Mouse (Mus musculus): Measurements from ENCODE around the gene Fbxl17. TPM values are rescaled to one million over a fixed set of nuclear protein-coding genes. Genes with fewer than 3 reads are reported as not detected.

The Fbxl17 gene
- total RNA-seq, 2 experiments from 2014 or later = 3.7 to 5.2 TPM

DNA sequence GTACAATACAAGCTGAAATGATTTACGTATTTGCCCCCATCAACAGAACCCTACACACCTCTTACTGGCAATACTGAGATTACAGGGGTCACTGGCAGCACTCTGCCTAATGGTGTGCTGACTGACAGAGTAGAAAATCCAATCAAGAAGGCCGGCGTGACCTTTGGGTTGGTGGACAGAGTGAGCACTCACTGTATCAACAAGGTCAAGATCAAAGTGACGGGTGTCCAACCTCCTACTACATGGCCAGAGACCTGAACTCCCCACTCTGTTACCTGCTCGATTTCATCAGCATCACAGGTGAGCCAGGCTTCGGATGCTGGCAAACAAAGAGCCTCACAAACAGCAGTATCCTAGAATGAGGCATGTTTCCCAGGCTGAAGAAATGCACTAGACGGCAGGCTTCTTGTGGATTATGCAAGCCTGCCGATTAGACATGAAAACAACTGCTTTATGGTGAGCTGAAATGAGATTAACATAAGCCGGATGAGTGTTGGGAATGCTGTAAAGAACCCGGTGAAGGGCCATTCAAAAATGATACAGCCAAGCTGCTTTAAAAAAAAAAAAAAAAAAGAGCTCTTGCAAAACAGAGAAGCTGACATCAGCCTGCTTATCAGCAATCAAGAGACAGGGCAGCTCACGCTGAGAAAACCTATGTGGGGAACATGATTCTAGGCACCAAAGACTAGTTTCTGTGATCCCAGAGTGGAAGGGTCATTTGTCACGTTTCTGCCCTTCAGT lies 353.9 kb downstream of the Fbxl17 start:
- 0 out of 2 replicates have a peak, but pooled peaks have one; percentile 30 for ATAC-seq (replicated peaks; ENCODE audit: low FRiP score, low TSS enrichment, poor library complexity, severe bottlenecking)

- no peak for ATAC-seq (replicated peaks; ENCODE audit: low FRiP score, low TSS enrichment, poor library complexity, severe bottlenecking)
Observed at GRCm38 (mm10) chr17:63145311-63145741, 354.5 kb downstream of the Fbxl17 start.

DNA sequence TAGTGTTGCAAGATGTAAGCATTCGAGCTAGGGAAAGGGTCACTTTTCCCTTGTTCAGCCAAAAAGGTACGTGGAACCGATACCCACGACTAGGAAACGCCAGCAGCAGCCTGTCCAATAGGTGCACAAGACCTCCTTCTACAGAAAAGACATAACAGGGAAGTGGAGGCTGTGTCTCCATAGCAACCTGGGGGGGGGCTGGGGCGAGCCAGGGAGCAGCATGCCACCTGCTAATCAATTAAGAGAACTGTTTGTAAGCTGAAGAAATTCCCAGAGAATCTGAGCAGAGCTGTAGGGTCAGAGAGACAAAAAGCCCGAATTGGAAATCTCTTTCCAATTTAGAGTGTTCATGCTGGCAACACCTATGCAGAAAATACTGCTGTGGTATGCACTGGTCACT lies 356.0 kb downstream of the Fbxl17 start:
- no peak for ATAC-seq (replicated peaks; ENCODE audit: low FRiP score, low TSS enrichment, poor library complexity, severe bottlenecking)

DNA sequence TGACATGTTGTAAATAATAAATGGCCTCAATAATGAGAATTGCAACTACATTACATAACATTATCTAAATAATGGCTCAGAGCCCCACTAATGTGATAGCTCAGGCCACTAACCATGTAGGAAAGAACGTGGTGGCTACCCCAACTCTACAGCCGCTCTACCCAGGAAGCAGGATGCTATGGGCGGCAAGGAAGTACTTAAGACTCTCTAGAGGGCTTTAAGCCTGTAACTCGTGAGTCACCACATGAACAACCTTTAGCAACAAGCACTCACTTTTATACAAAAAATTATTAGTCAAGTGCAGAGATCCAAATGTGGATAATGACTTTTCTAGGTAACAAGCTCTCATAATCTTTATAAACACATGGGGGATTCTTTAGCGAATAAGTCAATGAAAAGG lies 365.0 kb downstream of the Fbxl17 start:
- no peak for ATAC-seq (replicated peaks; ENCODE audit: low FRiP score, low TSS enrichment, poor library complexity, severe bottlenecking)

DNA sequence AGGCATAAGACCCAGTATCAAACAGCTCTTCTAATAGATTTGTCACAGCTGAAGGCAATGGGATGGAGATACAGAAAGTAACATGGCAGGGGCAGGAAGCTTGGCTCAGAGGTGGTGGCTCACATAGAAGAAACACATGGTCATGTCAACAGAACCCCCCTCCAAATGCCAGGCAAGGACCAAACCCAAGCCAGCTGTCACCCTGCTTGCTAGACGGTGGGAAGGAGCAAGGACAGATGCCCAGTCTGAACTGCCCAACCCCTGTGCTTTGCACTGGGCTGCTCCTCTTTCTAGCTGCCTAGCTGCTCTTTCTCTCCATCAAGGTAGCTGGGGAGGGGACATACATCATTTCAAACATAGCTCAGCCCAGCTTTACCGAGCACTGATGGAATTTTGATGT lies 377.4 kb downstream of the Fbxl17 start:
- no peak for ATAC-seq (replicated peaks; ENCODE audit: low FRiP score, low TSS enrichment, poor library complexity, severe bottlenecking)

GRCm38 (mm10) chr17:63119701-63120100 lies 380.1 kb downstream of the Fbxl17 start:
- no peak for ATAC-seq (replicated peaks; ENCODE audit: low FRiP score, low TSS enrichment, poor library complexity, severe bottlenecking)

- ATAC-seq (replicated peaks; ENCODE audit: low FRiP score, low TSS enrichment, poor library complexity, severe bottlenecking) = no peak
Observed at GRCm38 (mm10) chr17:63119077-63119476, 380.7 kb downstream of the Fbxl17 start.

- ATAC-seq (replicated peaks; ENCODE audit: low FRiP score, low TSS enrichment, poor library complexity, severe bottlenecking) = no peak
Observed at GRCm38 (mm10) chr17:63117130-63117529, 382.7 kb downstream of the Fbxl17 start.

- no peak for ATAC-seq (replicated peaks; ENCODE audit: low FRiP score, low TSS enrichment, poor library complexity, severe bottlenecking)
Observed at GRCm38 (mm10) chr17:63114399-63115085, 385.3 kb downstream of the Fbxl17 start.

- ATAC-seq (replicated peaks; ENCODE audit: low FRiP score, low TSS enrichment, poor library complexity, severe bottlenecking) = no peak
Observed at GRCm38 (mm10) chr17:63112826-63113225, 387.0 kb downstream of the Fbxl17 start.

- ATAC-seq (replicated peaks; ENCODE audit: low FRiP score, low TSS enrichment, poor library complexity, severe bottlenecking) = no peak
Observed at GRCm38 (mm10) chr17:63110994-63111393, 388.8 kb downstream of the Fbxl17 start.

- no peak for ATAC-seq (replicated peaks; ENCODE audit: low FRiP score, low TSS enrichment, poor library complexity, severe bottlenecking)
Observed at GRCm38 (mm10) chr17:63110211-63110755, 389.5 kb downstream of the Fbxl17 start.

GRCm38 (mm10) chr17:63108035-63108434 lies 391.8 kb downstream of the Fbxl17 start:
- no peak for ATAC-seq (replicated peaks; ENCODE audit: low FRiP score, low TSS enrichment, poor library complexity, severe bottlenecking)

- ATAC-seq (replicated peaks; ENCODE audit: low FRiP score, low TSS enrichment, poor library complexity, severe bottlenecking) = no peak
Observed at GRCm38 (mm10) chr17:63107515-63107914, 392.3 kb downstream of the Fbxl17 start.

DNA sequence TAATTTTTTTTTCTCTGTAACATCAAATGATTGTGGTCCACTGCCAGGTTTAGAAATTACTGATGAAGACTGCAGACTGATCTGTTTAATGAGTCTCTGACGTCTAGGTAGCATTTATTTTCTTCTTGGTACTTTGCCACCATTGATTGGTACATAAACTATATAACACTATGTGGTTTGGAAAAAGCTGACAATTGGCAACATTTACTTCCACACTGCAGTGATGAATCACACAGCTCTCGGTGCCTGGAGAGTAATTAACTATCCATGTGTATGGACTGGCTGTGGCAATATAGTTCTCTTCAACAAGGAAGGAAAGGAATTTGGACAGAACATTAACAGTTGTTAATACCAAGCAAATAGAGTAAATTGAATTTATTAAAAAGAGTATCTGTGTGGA lies 404.3 kb downstream of the Fbxl17 start:
- no peak for ATAC-seq (replicated peaks; ENCODE audit: low FRiP score, low TSS enrichment, poor library complexity, severe bottlenecking)

DNA sequence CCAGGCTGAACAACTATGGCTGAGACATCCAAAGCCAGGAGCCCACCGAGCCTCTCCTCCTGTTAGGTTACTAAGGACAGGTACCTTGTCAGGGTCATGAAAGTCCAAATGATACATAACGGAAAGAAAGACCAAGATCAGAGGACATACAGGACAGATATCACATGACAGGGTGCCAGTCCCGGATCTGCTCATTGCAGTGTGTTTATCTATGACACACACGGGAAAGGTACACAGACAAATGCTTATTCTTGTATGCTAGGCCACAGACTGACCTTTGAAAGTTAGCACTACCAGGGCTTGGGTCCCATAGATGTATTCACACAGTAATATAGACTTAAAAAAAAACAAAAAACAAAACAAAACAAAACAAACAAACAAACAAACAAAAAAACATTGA lies 404.8 kb downstream of the Fbxl17 start:
- no peak for ATAC-seq (replicated peaks; ENCODE audit: low FRiP score, low TSS enrichment, poor library complexity, severe bottlenecking)

DNA sequence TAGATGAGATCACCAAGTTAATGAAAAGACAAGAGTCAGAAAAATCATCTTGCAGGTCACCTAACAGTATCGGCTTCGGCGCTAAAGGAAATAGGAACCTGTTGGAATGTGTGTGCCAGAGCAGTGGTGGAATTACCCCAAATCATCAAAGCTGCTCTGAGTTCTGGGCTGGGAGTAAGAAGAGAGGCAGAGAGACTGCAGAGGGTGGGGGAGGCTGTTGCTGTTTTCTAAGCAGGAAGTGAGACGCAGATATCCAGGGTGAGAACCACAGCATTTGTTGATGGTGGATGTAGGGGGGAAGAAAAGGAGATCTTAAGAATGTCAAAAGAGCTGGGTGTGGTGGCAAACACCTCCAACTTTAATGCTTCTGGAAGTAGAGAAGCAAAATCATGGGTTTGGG lies 406.6 kb downstream of the Fbxl17 start:
- ATAC-seq (replicated peaks; ENCODE audit: low FRiP score, low TSS enrichment, poor library complexity, severe bottlenecking) = peak; percentile 41; the same call in 1 of the 2 replicates

GRCm38 (mm10) chr17:63092774-63093173 lies 407.0 kb downstream of the Fbxl17 start:
- peak; percentile 41; the same call in 1 of the 2 replicates for ATAC-seq (replicated peaks; ENCODE audit: low FRiP score, low TSS enrichment, poor library complexity, severe bottlenecking)

DNA sequence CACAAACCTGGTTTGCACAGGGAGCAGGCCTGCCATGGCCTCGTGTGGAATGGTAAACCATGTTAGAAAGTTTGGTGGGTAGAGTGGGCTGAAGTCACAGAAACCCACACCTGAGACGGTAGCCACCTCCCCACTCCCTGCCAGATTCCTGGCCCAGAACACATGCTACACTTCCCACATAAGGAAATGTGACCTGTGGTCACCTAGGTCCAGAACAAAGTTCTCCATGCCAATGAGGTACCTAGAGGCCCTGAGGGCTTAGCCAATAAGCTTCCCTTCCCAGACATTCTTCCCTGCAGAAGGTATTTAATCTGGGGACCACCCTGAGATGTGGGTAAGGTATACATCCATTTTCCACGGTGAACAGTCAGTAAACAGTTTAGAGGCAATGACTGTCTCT lies 409.7 kb downstream of the Fbxl17 start:
- no peak for ATAC-seq (replicated peaks; ENCODE audit: low FRiP score, low TSS enrichment, poor library complexity, severe bottlenecking)

- ATAC-seq (replicated peaks; ENCODE audit: low FRiP score, low TSS enrichment, poor library complexity, severe bottlenecking) = peak; percentile 69
Observed at GRCm38 (mm10) chr17:63087265-63087664, 412.6 kb downstream of the Fbxl17 start.

DNA sequence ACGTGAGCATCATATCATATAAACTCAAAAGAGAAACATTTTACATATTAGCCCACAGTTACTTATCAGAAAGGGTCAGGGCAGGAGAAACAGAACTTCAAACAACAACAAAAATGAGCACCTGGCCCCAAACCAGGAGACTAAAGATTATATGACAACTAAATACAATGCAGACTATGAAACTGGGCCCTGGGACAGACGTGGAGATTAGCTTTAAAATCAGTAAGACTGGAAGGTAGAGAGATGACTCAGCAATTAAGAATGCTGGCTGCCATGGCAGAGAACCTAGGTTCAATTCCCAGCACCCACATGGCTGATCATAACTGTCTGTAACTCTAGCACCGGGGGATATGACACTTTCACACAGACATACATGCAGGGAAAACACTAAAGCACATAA lies 413.3 kb downstream of the Fbxl17 start:
- peak; percentile 60 for ATAC-seq (replicated peaks; ENCODE audit: low FRiP score, low TSS enrichment, poor library complexity, severe bottlenecking)
